Mouse (Mus musculus): ENCODE measurements around the gene Ttc25. TPM values are rescaled to one million over a fixed set of nuclear protein-coding genes. Genes with fewer than 3 reads are reported as not detected.

Gene Ttc25
- polyA plus RNA-seq, 1 experiment from 2014 or later = 0.17 TPM

DNA sequence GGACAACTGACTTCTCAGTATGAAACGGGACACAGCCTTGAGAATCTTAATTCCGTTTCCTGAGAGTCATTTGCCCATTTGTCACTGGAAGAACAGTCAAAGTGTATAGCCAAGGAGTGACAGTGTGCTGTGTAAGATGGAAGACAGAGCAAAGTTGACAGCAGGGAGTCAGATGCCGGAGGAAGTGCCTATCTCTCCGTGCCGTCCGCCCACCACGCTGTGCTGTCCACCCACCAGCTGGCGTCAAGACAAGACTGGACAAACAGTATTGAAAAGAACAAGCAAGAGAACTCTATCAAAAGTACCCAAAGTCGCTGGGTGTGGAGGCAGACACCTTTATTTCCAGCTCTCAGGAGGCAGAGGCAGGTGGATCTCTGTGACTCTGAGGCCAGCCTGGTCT is 57.7 kb downstream of the Ttc25 start:
- ATAC-seq (ENCODE audit: low FRiP score, low TSS enrichment) (no peak), DNase-seq (ENCODE audit: low spot score) (no peak)
- Histone ChIP-seq H3K4me2 (replicated peaks; ENCODE audit: low read depth) (no peak overlapping the region), H3K9ac (ENCODE audit: low read length) (no peak overlapping the region), H3K4me1 (replicated peaks; ENCODE audit: control insufficient read depth, insufficient read depth) (0 out of 2 replicates have a peak, but pooled peaks cover 2% of the 10 kb centered on the region), H3K4me3 (ENCODE audit: low read depth, low read length) (no peak overlapping the region), H3K27me3 (ENCODE audit: control insufficient read depth, insufficient read depth, low read length) (no peaks in the 10 kb centered on the region), H3K27ac (replicated peaks) (no peak overlapping the region), H3K9me3 (ENCODE audit: control insufficient read depth, low read length) (no peaks in the 10 kb centered on the region), H3K36me3 (ENCODE audit: control insufficient read depth, insufficient read depth, low read length) (peaks cover 8% of the 10 kb centered on the region)
- 81% methylated on average over 9 of the region's 9 CpGs for WGBS
- TF ChIP-seq CTCF (IDR thresholded peaks at IDR 0.05; ENCODE audit: low read depth) (no peak), EP300 (optimal IDR thresholded peaks at IDR 0.05) (no peak)

DNA sequence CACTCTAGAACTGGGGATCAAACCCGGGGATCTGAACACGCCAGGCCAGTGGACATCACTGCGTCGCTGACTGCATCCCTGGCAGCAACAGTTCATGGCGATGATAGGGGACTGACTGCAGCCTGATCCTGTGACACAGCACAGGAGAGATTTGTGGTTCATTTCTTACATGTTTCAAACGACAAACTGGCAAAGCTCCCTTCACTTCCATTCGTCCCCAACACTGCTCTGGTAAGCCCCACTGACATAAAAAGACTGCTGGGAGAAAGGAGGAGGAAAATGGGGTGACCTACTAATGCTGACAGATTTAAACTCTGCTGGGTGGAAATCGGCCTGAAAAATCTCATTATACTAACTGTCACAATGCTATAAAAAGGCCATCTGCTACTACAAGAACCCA is 58.4 kb downstream of the Ttc25 start:
- Histone ChIP-seq H3K9ac (ENCODE audit: low read length) (no peak overlapping the region), H3K9me3 (ENCODE audit: control insufficient read depth, low read length) (no peaks in the 10 kb centered on the region), H3K4me3 (ENCODE audit: low read depth, low read length) (no peak overlapping the region), H3K4me1 (replicated peaks; ENCODE audit: control insufficient read depth, insufficient read depth) (0 out of 2 replicates have a peak, but pooled peaks cover 2% of the 10 kb centered on the region), H3K4me2 (replicated peaks; ENCODE audit: low read depth) (no peak overlapping the region), H3K36me3 (ENCODE audit: control insufficient read depth, insufficient read depth, low read length) (peaks cover 4% of the 10 kb centered on the region), H3K27ac (replicated peaks) (0 out of 2 replicates have a peak overlapping the region, but pooled peaks have one; percentile 35), H3K27me3 (ENCODE audit: control insufficient read depth, insufficient read depth, low read length) (no peaks in the 10 kb centered on the region)
- ATAC-seq (ENCODE audit: low FRiP score, low TSS enrichment) (no peak), DNase-seq (ENCODE audit: low spot score) (no peak)
- 65% methylated on average over 8 of the region's 8 CpGs for WGBS
- no peak for TF ChIP-seq CTCF (IDR thresholded peaks at IDR 0.05; ENCODE audit: low read depth)
- no peak for TF ChIP-seq EP300 (optimal IDR thresholded peaks at IDR 0.05)

DNA sequence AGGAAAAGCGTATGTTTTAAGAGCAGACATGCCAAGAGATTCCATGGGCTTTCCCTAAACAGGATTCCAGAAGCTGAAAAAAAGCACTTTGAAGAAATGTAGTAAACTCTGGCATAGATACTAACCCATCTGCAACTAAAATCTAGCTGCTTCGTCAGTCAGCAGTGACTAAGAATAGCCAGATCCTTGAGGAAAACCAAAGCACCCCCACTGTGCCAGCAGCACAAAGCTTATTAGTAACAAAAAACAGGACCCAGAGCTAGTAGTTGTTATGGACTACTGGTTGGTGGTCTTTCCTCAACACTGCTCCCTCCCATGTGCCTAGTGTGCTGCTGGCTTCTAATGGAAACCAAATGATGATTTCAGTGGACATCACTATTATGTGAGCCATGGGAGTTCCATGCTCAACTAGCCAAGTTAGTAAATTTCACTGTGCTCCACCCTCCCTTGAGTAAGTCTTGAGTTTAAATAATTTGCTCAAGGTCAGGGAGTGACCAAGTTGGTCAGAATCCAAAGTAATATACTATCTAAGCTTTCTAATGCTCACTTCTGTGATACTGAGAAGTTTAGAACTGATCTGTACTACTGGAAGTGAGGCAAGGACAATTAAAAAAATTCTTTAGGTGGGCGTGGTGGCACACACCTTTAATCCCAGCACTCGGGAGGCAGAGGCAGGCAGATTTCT is 59.1 kb downstream of the Ttc25 start:
- H3K27me3 ChIP-seq (ENCODE audit: control insufficient read depth, insufficient read depth, low read length) = no peaks in the 10 kb centered on the region
- no peak for ATAC-seq (ENCODE audit: low FRiP score, low TSS enrichment)
- H3K4me1 ChIP-seq (replicated peaks; ENCODE audit: control insufficient read depth, insufficient read depth) = peaks cover 3% of the 10 kb centered on the region
- H3K9me3 ChIP-seq (ENCODE audit: control insufficient read depth, low read length) = no peaks in the 10 kb centered on the region
- H3K4me3 ChIP-seq (ENCODE audit: low read depth, low read length) = no peak overlapping the region
- no peaks in the 10 kb centered on the region; the same call in none of the 2 replicates for H3K36me3 ChIP-seq (ENCODE audit: control insufficient read depth, insufficient read depth, low read length)
- WGBS = 61% methylated on average over 4 of the region's 4 CpGs
- no peak for DNase-seq (ENCODE audit: low spot score)
- H3K4me2 ChIP-seq (replicated peaks; ENCODE audit: low read depth) = no peak overlapping the region
- no peak for TF ChIP-seq CTCF (IDR thresholded peaks at IDR 0.05; ENCODE audit: low read depth)
- no peak for TF ChIP-seq EP300 (optimal IDR thresholded peaks at IDR 0.05)
- peak overlapping the region; percentile 40 for H3K27ac ChIP-seq (replicated peaks)
- no peak overlapping the region for H3K9ac ChIP-seq (ENCODE audit: low read length)

DNA sequence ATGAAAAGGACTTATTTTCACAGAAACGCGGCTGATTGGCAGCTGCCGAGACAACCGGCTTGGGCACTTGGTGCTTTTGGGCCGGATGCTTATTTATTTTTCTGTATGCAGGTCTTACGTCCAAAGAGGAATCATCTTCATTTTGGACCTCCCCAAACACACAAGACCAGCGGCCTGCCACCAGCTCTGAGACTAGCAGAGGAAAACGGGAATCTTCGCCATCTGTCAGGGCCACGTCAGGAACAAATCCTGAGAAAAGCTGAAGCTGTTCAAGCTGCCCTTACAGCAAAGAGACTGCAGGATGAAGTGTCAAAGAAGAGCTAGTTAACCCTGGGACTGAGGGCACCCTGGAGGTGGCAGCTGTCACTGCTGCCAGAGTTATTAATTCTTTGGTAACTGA is 60.0 kb downstream of the Ttc25 start:
- 86% methylated on average over 10 of the region's 10 CpGs for WGBS
- Histone ChIP-seq H3K27me3 (ENCODE audit: control insufficient read depth, insufficient read depth, low read length) (no peaks in the 10 kb centered on the region), H3K4me2 (replicated peaks; ENCODE audit: low read depth) (no peak overlapping the region), H3K4me1 (replicated peaks; ENCODE audit: control insufficient read depth, insufficient read depth) (peaks cover 9% of the 10 kb centered on the region), H3K9ac (ENCODE audit: low read length) (no peak overlapping the region), H3K27ac (replicated peaks) (no peak overlapping the region), H3K9me3 (ENCODE audit: control insufficient read depth, low read length) (no peaks in the 10 kb centered on the region), H3K4me3 (ENCODE audit: low read depth, low read length) (no peak overlapping the region), H3K36me3 (ENCODE audit: control insufficient read depth, insufficient read depth, low read length) (no peaks in the 10 kb centered on the region; the same call in 1 of the 2 replicates)
- TF ChIP-seq EP300 (optimal IDR thresholded peaks at IDR 0.05) (no peak), CTCF (IDR thresholded peaks at IDR 0.05; ENCODE audit: low read depth) (no peak)
- no peak for ATAC-seq (ENCODE audit: low FRiP score, low TSS enrichment)
- no peak for DNase-seq (ENCODE audit: low spot score)

DNA sequence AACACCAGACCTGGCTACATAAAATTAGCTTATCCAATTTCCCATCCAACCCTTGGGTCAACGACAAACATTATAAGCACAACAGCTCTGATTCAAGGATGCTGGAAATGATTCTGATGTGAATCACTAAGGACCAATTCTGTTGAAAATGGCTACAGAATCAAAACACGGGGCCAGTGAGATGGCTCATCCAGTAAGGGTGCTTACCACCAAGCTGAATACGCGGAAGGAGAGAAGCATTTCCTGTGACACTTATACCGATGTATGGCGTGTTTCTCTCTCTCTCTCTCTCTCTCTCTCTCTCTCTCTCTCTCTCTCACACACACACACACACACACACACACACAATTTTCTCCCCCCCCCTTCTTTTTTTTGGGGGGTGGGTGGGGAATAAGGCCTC is 61.7 kb downstream of the Ttc25 start:
- no peaks in the 10 kb centered on the region for H3K27me3 ChIP-seq (ENCODE audit: control insufficient read depth, insufficient read depth, low read length)
- H3K4me3 ChIP-seq (ENCODE audit: low read depth, low read length) = no peak overlapping the region
- peaks cover 9% of the 10 kb centered on the region for H3K4me1 ChIP-seq (replicated peaks; ENCODE audit: control insufficient read depth, insufficient read depth)
- no peak overlapping the region for H3K27ac ChIP-seq (replicated peaks)
- H3K4me2 ChIP-seq (replicated peaks; ENCODE audit: low read depth) = no peak overlapping the region
- 94% methylated on average over 6 of the region's 6 CpGs for WGBS
- DNase-seq (ENCODE audit: low spot score) (no peak), ATAC-seq (ENCODE audit: low FRiP score, low TSS enrichment) (no peak)
- TF ChIP-seq EP300 (optimal IDR thresholded peaks at IDR 0.05) = no peak
- TF ChIP-seq CTCF (IDR thresholded peaks at IDR 0.05; ENCODE audit: low read depth) = no peak
- no peak overlapping the region for H3K9ac ChIP-seq (ENCODE audit: low read length)
- no peaks in the 10 kb centered on the region for H3K9me3 ChIP-seq (ENCODE audit: control insufficient read depth, low read length)
- H3K36me3 ChIP-seq (ENCODE audit: control insufficient read depth, insufficient read depth, low read length) = no peaks in the 10 kb centered on the region; the same call in 1 of the 2 replicates

DNA sequence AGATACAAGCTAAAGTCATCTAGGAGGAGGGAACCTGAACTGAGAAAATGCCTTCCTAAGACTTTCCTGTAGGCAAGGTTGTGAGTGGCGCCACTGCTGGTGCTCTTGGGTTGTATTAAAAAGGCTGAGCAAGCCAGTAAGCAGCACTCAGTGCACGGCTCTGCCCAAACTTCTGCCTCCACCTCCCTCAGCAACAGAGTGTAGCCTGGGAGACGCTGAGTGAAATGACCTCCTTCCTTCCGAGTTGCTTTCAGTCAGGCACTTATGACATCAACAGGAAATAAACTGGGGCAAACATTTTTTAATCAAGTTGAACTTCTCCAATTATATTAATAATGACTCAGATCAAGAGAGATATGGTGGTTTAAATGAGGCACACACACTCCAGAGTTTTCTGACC is 63.4 kb downstream of the Ttc25 start:
- no peaks in the 10 kb centered on the region; the same call in 1 of the 2 replicates for H3K36me3 ChIP-seq (ENCODE audit: control insufficient read depth, insufficient read depth, low read length)
- H3K9ac ChIP-seq (ENCODE audit: low read length) = no peak overlapping the region
- H3K4me3 ChIP-seq (ENCODE audit: low read depth, low read length) = no peak overlapping the region
- no peaks in the 10 kb centered on the region for H3K27me3 ChIP-seq (ENCODE audit: control insufficient read depth, insufficient read depth, low read length)
- peak; percentile 46; the same call in 1 of the 2 replicates for ATAC-seq (ENCODE audit: low FRiP score, low TSS enrichment)
- 60% methylated on average over 4 of the region's 4 CpGs for WGBS
- H3K27ac ChIP-seq (replicated peaks) = 0 out of 2 replicates have a peak overlapping the region, but pooled peaks have one; percentile 30
- H3K9me3 ChIP-seq (ENCODE audit: control insufficient read depth, low read length) = no peaks in the 10 kb centered on the region
- no peak overlapping the region for H3K4me2 ChIP-seq (replicated peaks; ENCODE audit: low read depth)
- peaks cover 9% of the 10 kb centered on the region for H3K4me1 ChIP-seq (replicated peaks; ENCODE audit: control insufficient read depth, insufficient read depth)
- no peak for TF ChIP-seq CTCF (IDR thresholded peaks at IDR 0.05; ENCODE audit: low read depth)
- TF ChIP-seq EP300 (optimal IDR thresholded peaks at IDR 0.05) = no peak
- DNase-seq (ENCODE audit: low spot score) = no peak

All from stomach, postnatal 0 days (tissue).